Mouse (Mus musculus): ENCODE data around the gene Gm17577. TPM values are rescaled to one million over a fixed set of nuclear protein-coding genes. Genes with fewer than 3 reads are reported as not detected.
"Not testable (repeated sequence)": the region's sequence is repeated elsewhere in the genome, so short reads cannot be mapped to it uniquely, and the experiment has no call there.

The Gm17577 gene
- not detected for total RNA-seq (2021)

- intact Hi-C loops (cut with DNase I); DNase-seq: not testable (repeated sequence)
These were observed at the start of gene Gm17577 for GRCm38 (mm10) chrX:123246807-123247206. Gene Gm17577 (minus strand): TSS chrX:123246907.

DNA sequence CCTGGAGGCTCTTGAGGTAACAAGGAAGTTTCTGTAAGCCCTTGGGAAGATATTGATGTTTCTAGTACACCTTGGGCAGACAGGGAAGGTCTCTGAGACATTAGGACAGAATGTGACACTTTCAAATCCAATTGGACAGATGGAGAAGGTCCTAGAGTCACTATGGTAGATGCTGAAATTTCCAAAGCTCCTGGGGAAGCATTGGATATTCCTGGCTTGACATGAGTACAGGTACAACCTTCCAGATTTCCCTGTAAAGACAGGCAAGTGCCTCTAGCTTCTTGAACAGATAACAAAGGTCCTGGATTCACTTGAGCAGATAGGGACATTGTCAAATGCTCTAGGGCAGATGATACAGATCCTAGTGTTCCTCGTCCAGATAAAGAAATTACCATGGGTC is 24.3 kb downstream of the Gm17577 start, which contains the start of gene Srsx:
TSS of gene Srsx (minus strand) at position 101 of the 400 bp plus-strand sequence.
- intact Hi-C loops (cut with DNase I) = not testable (repeated sequence)

More for the DNA sequence above, 24.3 kb downstream of the Gm17577 start, which contains the start of gene Srsx:
- not testable (repeated sequence) for DNase-seq

Other genes with a start within 250 kb of the Gm17577 start
- not detected for gene Gm17521, start 217.2 kb downstream of the Gm17577 start, total RNA-seq (2021)
- gene Cldn34c1, start 143.4 kb downstream of the Gm17577 start, total RNA-seq (2021) = 10 to 100 TPM; 14.8 to 25.3 TPM
- not detected for gene Srsx, start 24.4 kb downstream of the Gm17577 start, total RNA-seq (2021)

All from left cerebral cortex, postnatal 4 days (tissue).